ENCODE assay signal across 8 mouse cellular contexts in genomic region chr9:110651931-110652722, GRCm38 (mm10). TPM values are rescaled to one million over a fixed set of nuclear protein-coding genes. Genes with fewer than 3 reads are reported as not detected.
DNase-seq lines count a peak whose midpoint lies in the region; ATAC-seq lines count a peak whose summit lies in the region.

No protein-coding gene starts in this region.

- no peak for DNase-seq in midbrain, embryonic 10.5 days (ENCODE audit: low spot score)
- no peak for DNase-seq in midbrain, embryonic 11.5 days (ENCODE audit: low spot score, missing footprints)
- DNase-seq in embryonic facial prominence, embryonic 11.5 days (ENCODE audit: low spot score), result peak; percentile 33
- DNase-seq in Muller cell, postnatal 12 days (ENCODE audit: inconsistent ontology term), result no peak
- no peak for DNase-seq in gastrocnemius, postnatal 25 days

- peaks cover 67% of the 10 kb centered on the region for H3K4me1 ChIP-seq in midbrain, embryonic 10.5 days
- peaks cover 30% of the 10 kb centered on the region for H3K4me1 ChIP-seq in midbrain, embryonic 11.5 days (ENCODE audit: control insufficient read depth, insufficient read depth, low read length)
- H3K4me1 ChIP-seq in embryonic facial prominence, embryonic 11.5 days (ENCODE audit: control insufficient read depth, insufficient read depth, low read length), result peaks cover 2% of the 10 kb centered on the region; the same call in 1 of the 2 replicates
- peaks cover 51% of the 10 kb centered on the region for H3K4me1 ChIP-seq in hindbrain, embryonic 15.5 days (replicated peaks)
- H3K4me1 ChIP-seq in liver, embryonic 15.5 days (replicated peaks), result peaks cover 47% of the 10 kb centered on the region
- peaks cover 55% of the 10 kb centered on the region for H3K4me1 ChIP-seq in neural tube, embryonic 15.5 days

- ATAC-seq in midbrain, embryonic 11.5 days (ENCODE audit: low FRiP score), result no peak
- ATAC-seq in embryonic facial prominence, embryonic 11.5 days (replicated peaks; ENCODE audit: insufficient number of reproducible peaks, low FRiP score, low TSS enrichment, low read depth), result no peak
- no peak for ATAC-seq in hindbrain, embryonic 15.5 days (ENCODE audit: low FRiP score, low read depth)
- no peak for ATAC-seq in liver, embryonic 15.5 days (ENCODE audit: insufficient read depth)
- ATAC-seq in neural tube, embryonic 15.5 days (ENCODE audit: low FRiP score), result no peak

- peak overlapping the region; percentile 11; the same call in 1 of the 2 replicates for H3K4me3 ChIP-seq in midbrain, embryonic 10.5 days
- H3K4me3 ChIP-seq in midbrain, embryonic 11.5 days (ENCODE audit: low read depth, low read length), result no peak overlapping the region
- no peak overlapping the region for H3K4me3 ChIP-seq in embryonic facial prominence, embryonic 11.5 days (ENCODE audit: low read depth, low read length)
- H3K4me3 ChIP-seq in hindbrain, embryonic 15.5 days, result 0 out of 2 replicates have a peak overlapping the region, but pooled peaks have one; percentile 6
- peak overlapping the region; percentile 73 for H3K4me3 ChIP-seq in liver, embryonic 15.5 days (replicated peaks)
- peak overlapping the region; percentile 12; the same call in 1 of the 2 replicates for H3K4me3 ChIP-seq in neural tube, embryonic 15.5 days (replicated peaks)

- no peaks in the 10 kb centered on the region for H3K9me3 ChIP-seq in midbrain, embryonic 10.5 days (replicated peaks)
- no peaks in the 10 kb centered on the region for H3K9me3 ChIP-seq in midbrain, embryonic 11.5 days (ENCODE audit: control insufficient read depth, low read length)
- no peaks in the 10 kb centered on the region for H3K9me3 ChIP-seq in embryonic facial prominence, embryonic 11.5 days (replicated peaks; ENCODE audit: control insufficient read depth, low read length)
- H3K9me3 ChIP-seq in hindbrain, embryonic 15.5 days, result no peaks in the 10 kb centered on the region
- H3K9me3 ChIP-seq in liver, embryonic 15.5 days (replicated peaks), result no peaks in the 10 kb centered on the region
- H3K9me3 ChIP-seq in neural tube, embryonic 15.5 days (replicated peaks), result no peaks in the 10 kb centered on the region

- 44% methylated on average over 13 of the region's 13 CpGs for WGBS in midbrain, embryonic 10.5 days
- 41% methylated on average over 13 of the region's 13 CpGs for WGBS in midbrain, embryonic 11.5 days
- 33% methylated on average over 13 of the region's 13 CpGs for WGBS in embryonic facial prominence, embryonic 11.5 days
- 46% methylated on average over 13 of the region's 13 CpGs for WGBS in hindbrain, embryonic 15.5 days
- 18% methylated on average over 13 of the region's 13 CpGs for WGBS in liver, embryonic 15.5 days (ENCODE audit: insufficient replicate concordance)
- 37% methylated on average over 13 of the region's 13 CpGs for WGBS in neural tube, embryonic 15.5 days

- H3K27me3 ChIP-seq in midbrain, embryonic 10.5 days (ENCODE audit: low read depth, poor library complexity, severe bottlenecking), result peaks cover 31% of the 10 kb centered on the region
- peaks cover 9% of the 10 kb centered on the region for H3K27me3 ChIP-seq in midbrain, embryonic 11.5 days (ENCODE audit: control insufficient read depth, insufficient read depth, low read length)
- H3K27me3 ChIP-seq in embryonic facial prominence, embryonic 11.5 days (ENCODE audit: control insufficient read depth, insufficient read depth, low read length), result peaks cover 16% of the 10 kb centered on the region
- peaks cover 8% of the 10 kb centered on the region; the same call in 1 of the 2 replicates for H3K27me3 ChIP-seq in hindbrain, embryonic 15.5 days
- peaks cover 46% of the 10 kb centered on the region for H3K27me3 ChIP-seq in liver, embryonic 15.5 days
- H3K27me3 ChIP-seq in neural tube, embryonic 15.5 days (replicated peaks), result peaks cover 24% of the 10 kb centered on the region

- H3K36me3 ChIP-seq in midbrain, embryonic 10.5 days, result no peaks in the 10 kb centered on the region
- H3K36me3 ChIP-seq in midbrain, embryonic 11.5 days (ENCODE audit: control insufficient read depth, insufficient read depth, low read length), result no peaks in the 10 kb centered on the region
- no peaks in the 10 kb centered on the region for H3K36me3 ChIP-seq in embryonic facial prominence, embryonic 11.5 days (replicated peaks; ENCODE audit: control insufficient read depth, insufficient read depth, low read depth, low read length)
- H3K36me3 ChIP-seq in hindbrain, embryonic 15.5 days, result no peaks in the 10 kb centered on the region
- no peaks in the 10 kb centered on the region for H3K36me3 ChIP-seq in liver, embryonic 15.5 days (replicated peaks)
- no peaks in the 10 kb centered on the region for H3K36me3 ChIP-seq in neural tube, embryonic 15.5 days

- H3K4me2 ChIP-seq in midbrain, embryonic 11.5 days, result no peak overlapping the region
- no peak overlapping the region for H3K4me2 ChIP-seq in embryonic facial prominence, embryonic 11.5 days (ENCODE audit: low read depth, low read length)
- H3K4me2 ChIP-seq in hindbrain, embryonic 15.5 days, result peak overlapping the region; percentile 87
- peak overlapping the region; percentile 99 for H3K4me2 ChIP-seq in liver, embryonic 15.5 days
- H3K4me2 ChIP-seq in neural tube, embryonic 15.5 days, result peak overlapping the region; percentile 98

- H3K9ac ChIP-seq in midbrain, embryonic 11.5 days (ENCODE audit: low read length), result no peak overlapping the region
- no peak overlapping the region for H3K9ac ChIP-seq in embryonic facial prominence, embryonic 11.5 days (replicated peaks; ENCODE audit: low read length)
- H3K9ac ChIP-seq in hindbrain, embryonic 15.5 days, result no peak overlapping the region
- no peak overlapping the region for H3K9ac ChIP-seq in liver, embryonic 15.5 days
- H3K9ac ChIP-seq in neural tube, embryonic 15.5 days (replicated peaks), result no peak overlapping the region

- no peak overlapping the region for H3K27ac ChIP-seq in midbrain, embryonic 10.5 days (replicated peaks)
- no peak overlapping the region for H3K27ac ChIP-seq in midbrain, embryonic 11.5 days (ENCODE audit: low read depth, low read length)
- H3K27ac ChIP-seq in embryonic facial prominence, embryonic 11.5 days (replicated peaks; ENCODE audit: low read depth, low read length), result no peak overlapping the region
- no peak overlapping the region for H3K27ac ChIP-seq in hindbrain, embryonic 15.5 days (replicated peaks)
- H3K27ac ChIP-seq in liver, embryonic 15.5 days (replicated peaks), result peak overlapping the region; percentile 19; the same call in 1 of the 2 replicates
- H3K27ac ChIP-seq in neural tube, embryonic 15.5 days (replicated peaks), result no peak overlapping the region

RNA-seq across cellular contexts. Expression of gene Nbeal2, which starts 1.8 kb away (rescaled TPM):
- polyA plus RNA-seq in midbrain, embryonic 10.5 days (2016; fragmentation: Nextera tagmentation; extraction: Ambion mirVana), result 1.3 and 1.4 TPM in 2 replicates
- 1.1 and 1.6 TPM in 2 replicates for polyA plus RNA-seq in midbrain, embryonic 11.5 days (2014; fragmentation: Nextera tagmentation; extraction: Ambion mirVana)
- 0.70 and 0.71 TPM in 2 replicates for polyA plus RNA-seq in embryonic facial prominence, embryonic 11.5 days (2014; fragmentation: Nextera tagmentation; extraction: Ambion mirVana)
- 3.5 and 4.3 TPM in 2 replicates for polyA plus RNA-seq in hindbrain, embryonic 15.5 days (2015; fragmentation: Nextera tagmentation; extraction: Ambion mirVana)
- polyA plus RNA-seq in liver, embryonic 15.5 days (2015; fragmentation: Nextera tagmentation; extraction: Ambion mirVana), result 1.8 and 2.4 TPM in 2 replicates
- polyA plus RNA-seq in neural tube, embryonic 15.5 days (2015; fragmentation: Nextera tagmentation; extraction: Ambion mirVana), result 3.1 and 5.9 TPM in 2 replicates
- total RNA-seq in gastrocnemius, postnatal 25 days (2021), result 1 to 10 TPM; 2.9 to 3.2 TPM

RNA-seq across cellular contexts. Expression of gene Ccdc12, which starts 4.2 kb away (rescaled TPM):
- 176 and 189 TPM in 2 replicates for polyA plus RNA-seq in midbrain, embryonic 10.5 days (2016; fragmentation: Nextera tagmentation; extraction: Ambion mirVana)
- 135 and 144 TPM in 2 replicates for polyA plus RNA-seq in midbrain, embryonic 11.5 days (2014; fragmentation: Nextera tagmentation; extraction: Ambion mirVana)
- polyA plus RNA-seq in embryonic facial prominence, embryonic 11.5 days (2014; fragmentation: Nextera tagmentation; extraction: Ambion mirVana), result 117 and 118 TPM in 2 replicates
- 103 and 107 TPM in 2 replicates for polyA plus RNA-seq in hindbrain, embryonic 15.5 days (2015; fragmentation: Nextera tagmentation; extraction: Ambion mirVana)
- 60.9 and 64.9 TPM in 2 replicates for polyA plus RNA-seq in liver, embryonic 15.5 days (2015; fragmentation: Nextera tagmentation; extraction: Ambion mirVana)
- polyA plus RNA-seq in neural tube, embryonic 15.5 days (2015; fragmentation: Nextera tagmentation; extraction: Ambion mirVana), result 96.3 and 112 TPM in 2 replicates
- 10 to 100 TPM; 46.9 to 47.1 TPM for total RNA-seq in gastrocnemius, postnatal 25 days (2021)

RNA-seq across cellular contexts. Expression of gene Nradd, which starts 27.9 kb away (rescaled TPM):
- 36.8 and 45.4 TPM in 2 replicates for polyA plus RNA-seq in midbrain, embryonic 10.5 days (2016; fragmentation: Nextera tagmentation; extraction: Ambion mirVana)
- 20.7 and 22.8 TPM in 2 replicates for polyA plus RNA-seq in midbrain, embryonic 11.5 days (2014; fragmentation: Nextera tagmentation; extraction: Ambion mirVana)
- polyA plus RNA-seq in embryonic facial prominence, embryonic 11.5 days (2014; fragmentation: Nextera tagmentation; extraction: Ambion mirVana), result 25.1 and 29.2 TPM in 2 replicates
- polyA plus RNA-seq in hindbrain, embryonic 15.5 days (2015; fragmentation: Nextera tagmentation; extraction: Ambion mirVana), result 31.1 and 31.7 TPM in 2 replicates
- polyA plus RNA-seq in liver, embryonic 15.5 days (2015; fragmentation: Nextera tagmentation; extraction: Ambion mirVana), result 1.6 and 2.5 TPM in 2 replicates
- 24.9 and 26.0 TPM in 2 replicates for polyA plus RNA-seq in neural tube, embryonic 15.5 days (2015; fragmentation: Nextera tagmentation; extraction: Ambion mirVana)
- total RNA-seq in gastrocnemius, postnatal 25 days (2021), result under 1 TPM; 0.80 to 0.87 TPM

Comparison
In these comparisons a context has a peak if more than half of its experiments do, and no peak if none do; other contexts are left out.
1. H3K4me3 ChIP-seq: peak in midbrain, embryonic 10.5 days (single experiment), hindbrain, embryonic 15.5 days (single experiment), liver, embryonic 15.5 days (single experiment) and neural tube, embryonic 15.5 days (single experiment); none in midbrain, embryonic 11.5 days (single experiment) and embryonic facial prominence, embryonic 11.5 days (single experiment).
2. H3K4me2 ChIP-seq: peak in hindbrain, embryonic 15.5 days (single experiment), liver, embryonic 15.5 days (single experiment) and neural tube, embryonic 15.5 days (single experiment); none in midbrain, embryonic 11.5 days (single experiment) and embryonic facial prominence, embryonic 11.5 days (single experiment).